Mouse (Mus musculus): ENCODE results near the gene Prkce. TPM values are rescaled to one million over a fixed set of nuclear protein-coding genes. Genes with fewer than 3 reads are reported as not detected.

Gene Prkce
- polyA plus RNA-seq, 1 experiment from 2014 or later, result 7.4 TPM

GRCm38 (mm10) chr17:86236026-86236712 lies 68.6 kb downstream of the Prkce start:
- H3K9me3 ChIP-seq (ENCODE audit: control insufficient read depth, low read length), result no peaks in the 10 kb centered on the region; the same call in 1 of the 2 replicates
- no peak overlapping the region for H3K4me2 ChIP-seq (replicated peaks; ENCODE audit: low read depth, low read length)
- ATAC-seq (ENCODE audit: low FRiP score), result no peak

GRCm38 (mm10) chr17:86236861-86237763 lies 69.5 kb downstream of the Prkce start:
- Histone ChIP-seq H3K4me3 (ENCODE audit: low read depth, low read length) (no peak overlapping the region), H3K9ac (ENCODE audit: low read depth, low read length) (no peak overlapping the region), H3K4me2 (replicated peaks; ENCODE audit: low read depth, low read length) (no peak overlapping the region), H3K36me3 (ENCODE audit: control insufficient read depth, insufficient read depth, low read length) (no peaks in the 10 kb centered on the region), H3K27ac (ENCODE audit: low read depth, low read length) (no peak overlapping the region), H3K27me3 (ENCODE audit: control insufficient read depth, insufficient read depth, low read length) (no peaks in the 10 kb centered on the region), H3K4me1 (replicated peaks; ENCODE audit: control insufficient read depth, insufficient read depth, low read length) (no peaks in the 10 kb centered on the region), H3K9me3 (ENCODE audit: control insufficient read depth, low read length) (no peaks in the 10 kb centered on the region; the same call in 1 of the 2 replicates)
- DNase-seq (ENCODE audit: low spot score) (no peak), ATAC-seq (ENCODE audit: low FRiP score) (no peak)
- 88% methylated on average over 16 of the region's 16 CpGs for WGBS

More at GRCm38 (mm10) chr17:86236026-86236712, 68.6 kb downstream of the Prkce start:
- Histone ChIP-seq H3K36me3 (ENCODE audit: control insufficient read depth, insufficient read depth, low read length) (no peaks in the 10 kb centered on the region), H3K27ac (ENCODE audit: low read depth, low read length) (no peak overlapping the region), H3K27me3 (ENCODE audit: control insufficient read depth, insufficient read depth, low read length) (no peaks in the 10 kb centered on the region), H3K4me3 (ENCODE audit: low read depth, low read length) (no peak overlapping the region), H3K9ac (ENCODE audit: low read depth, low read length) (no peak overlapping the region), H3K4me1 (replicated peaks; ENCODE audit: control insufficient read depth, insufficient read depth, low read length) (no peaks in the 10 kb centered on the region)
- DNase-seq (ENCODE audit: low spot score), result no peak
- WGBS, result 84% methylated on average over 10 of the region's 10 CpGs

- Histone ChIP-seq H3K36me3 (ENCODE audit: control insufficient read depth, insufficient read depth, low read length) (no peaks in the 10 kb centered on the region), H3K27ac (ENCODE audit: low read depth, low read length) (no peak overlapping the region), H3K9me3 (ENCODE audit: control insufficient read depth, low read length) (no peaks in the 10 kb centered on the region), H3K4me1 (replicated peaks; ENCODE audit: control insufficient read depth, insufficient read depth, low read length) (no peaks in the 10 kb centered on the region), H3K27me3 (ENCODE audit: control insufficient read depth, insufficient read depth, low read length) (no peaks in the 10 kb centered on the region), H3K9ac (ENCODE audit: low read depth, low read length) (no peak overlapping the region), H3K4me3 (ENCODE audit: low read depth, low read length) (no peak overlapping the region), H3K4me2 (replicated peaks; ENCODE audit: low read depth, low read length) (no peak overlapping the region)
- DNase-seq (ENCODE audit: low spot score), result no peak
- WGBS, result 86% methylated on average over 9 of the region's 9 CpGs
- ATAC-seq (ENCODE audit: low FRiP score), result no peak
Measured at GRCm38 (mm10) chr17:86242291-86242690, 74.7 kb downstream of the Prkce start.

GRCm38 (mm10) chr17:86243109-86243527 lies 75.5 kb downstream of the Prkce start:
- no peaks in the 10 kb centered on the region for H3K4me1 ChIP-seq (replicated peaks; ENCODE audit: control insufficient read depth, insufficient read depth, low read length)
- WGBS, result 91% methylated on average over 16 of the region's 16 CpGs

GRCm38 (mm10) chr17:86244397-86244796 lies 76.8 kb downstream of the Prkce start:
- Histone ChIP-seq H3K4me1 (replicated peaks; ENCODE audit: control insufficient read depth, insufficient read depth, low read length) (no peaks in the 10 kb centered on the region), H3K9me3 (ENCODE audit: control insufficient read depth, low read length) (no peaks in the 10 kb centered on the region), H3K27ac (ENCODE audit: low read depth, low read length) (no peak overlapping the region), H3K9ac (ENCODE audit: low read depth, low read length) (no peak overlapping the region), H3K27me3 (ENCODE audit: control insufficient read depth, insufficient read depth, low read length) (no peaks in the 10 kb centered on the region), H3K4me3 (ENCODE audit: low read depth, low read length) (no peak overlapping the region), H3K36me3 (ENCODE audit: control insufficient read depth, insufficient read depth, low read length) (no peaks in the 10 kb centered on the region), H3K4me2 (replicated peaks; ENCODE audit: low read depth, low read length) (no peak overlapping the region)
- no peak for DNase-seq (ENCODE audit: low spot score)
- WGBS, result 93% methylated on average over 5 of the region's 5 CpGs
- ATAC-seq (ENCODE audit: low FRiP score), result no peak

More at GRCm38 (mm10) chr17:86243109-86243527, 75.5 kb downstream of the Prkce start:
- DNase-seq (ENCODE audit: low spot score) (no peak), ATAC-seq (ENCODE audit: low FRiP score) (no peak)
- H3K27ac ChIP-seq (ENCODE audit: low read depth, low read length), result no peak overlapping the region
- no peaks in the 10 kb centered on the region for H3K27me3 ChIP-seq (ENCODE audit: control insufficient read depth, insufficient read depth, low read length)
- H3K36me3 ChIP-seq (ENCODE audit: control insufficient read depth, insufficient read depth, low read length), result no peaks in the 10 kb centered on the region
- no peak overlapping the region for H3K9ac ChIP-seq (ENCODE audit: low read depth, low read length)
- H3K4me2 ChIP-seq (replicated peaks; ENCODE audit: low read depth, low read length), result no peak overlapping the region
- H3K4me3 ChIP-seq (ENCODE audit: low read depth, low read length), result no peak overlapping the region
- no peaks in the 10 kb centered on the region for H3K9me3 ChIP-seq (ENCODE audit: control insufficient read depth, low read length)

- 86% methylated on average over 8 of the region's 8 CpGs for WGBS
- no peak for ATAC-seq (ENCODE audit: low FRiP score)
Measured at GRCm38 (mm10) chr17:86248832-86249231, 81.2 kb downstream of the Prkce start.

GRCm38 (mm10) chr17:86249499-86250405 lies 82.2 kb downstream of the Prkce start:
- Histone ChIP-seq H3K4me1 (replicated peaks; ENCODE audit: control insufficient read depth, insufficient read depth, low read length) (no peaks in the 10 kb centered on the region), H3K27ac (ENCODE audit: low read depth, low read length) (no peak overlapping the region), H3K36me3 (ENCODE audit: control insufficient read depth, insufficient read depth, low read length) (no peaks in the 10 kb centered on the region), H3K27me3 (ENCODE audit: control insufficient read depth, insufficient read depth, low read length) (no peaks in the 10 kb centered on the region), H3K4me3 (ENCODE audit: low read depth, low read length) (no peak overlapping the region), H3K9ac (ENCODE audit: low read depth, low read length) (no peak overlapping the region), H3K9me3 (ENCODE audit: control insufficient read depth, low read length) (no peaks in the 10 kb centered on the region), H3K4me2 (replicated peaks; ENCODE audit: low read depth, low read length) (no peak overlapping the region)
- no peak for ATAC-seq (ENCODE audit: low FRiP score)
- 85% methylated on average over 21 of the region's 21 CpGs for WGBS
- DNase-seq (ENCODE audit: low spot score), result no peak

More at GRCm38 (mm10) chr17:86248832-86249231, 81.2 kb downstream of the Prkce start:
- H3K4me2 ChIP-seq (replicated peaks; ENCODE audit: low read depth, low read length), result no peak overlapping the region
- no peak overlapping the region for H3K27ac ChIP-seq (ENCODE audit: low read depth, low read length)
- no peaks in the 10 kb centered on the region for H3K9me3 ChIP-seq (ENCODE audit: control insufficient read depth, low read length)
- no peak for DNase-seq (ENCODE audit: low spot score)
- no peak overlapping the region for H3K4me3 ChIP-seq (ENCODE audit: low read depth, low read length)
- H3K27me3 ChIP-seq (ENCODE audit: control insufficient read depth, insufficient read depth, low read length), result no peaks in the 10 kb centered on the region
- no peak overlapping the region for H3K9ac ChIP-seq (ENCODE audit: low read depth, low read length)
- H3K4me1 ChIP-seq (replicated peaks; ENCODE audit: control insufficient read depth, insufficient read depth, low read length), result no peaks in the 10 kb centered on the region
- H3K36me3 ChIP-seq (ENCODE audit: control insufficient read depth, insufficient read depth, low read length), result no peaks in the 10 kb centered on the region

- Histone ChIP-seq H3K27ac (ENCODE audit: low read depth, low read length) (no peak overlapping the region), H3K4me1 (replicated peaks; ENCODE audit: control insufficient read depth, insufficient read depth, low read length) (no peaks in the 10 kb centered on the region), H3K9ac (ENCODE audit: low read depth, low read length) (no peak overlapping the region), H3K27me3 (ENCODE audit: control insufficient read depth, insufficient read depth, low read length) (no peaks in the 10 kb centered on the region), H3K4me3 (ENCODE audit: low read depth, low read length) (no peak overlapping the region), H3K4me2 (replicated peaks; ENCODE audit: low read depth, low read length) (no peak overlapping the region), H3K9me3 (ENCODE audit: control insufficient read depth, low read length) (no peaks in the 10 kb centered on the region), H3K36me3 (ENCODE audit: control insufficient read depth, insufficient read depth, low read length) (no peaks in the 10 kb centered on the region)
- no peak for ATAC-seq (ENCODE audit: low FRiP score)
- DNase-seq (ENCODE audit: low spot score), result no peak
- 82% methylated on average over 7 of the region's 7 CpGs for WGBS
Measured at GRCm38 (mm10) chr17:86250406-86250905, 82.9 kb downstream of the Prkce start.

All from hindbrain, embryonic 11.5 days (tissue).